Mouse (Mus musculus): ENCODE results near the gene Notch2. TPM values are rescaled to one million over a fixed set of nuclear protein-coding genes. Genes with fewer than 3 reads are reported as not detected.

Notch2 gene
- polyA plus RNA-seq, 1 experiment from 2014 or later = 35.7 TPM

GRCm38 (mm10) chr3:98067852-98068491, 54.6 kb downstream of the Notch2 start:
- Histone ChIP-seq H3K4me2 (ENCODE audit: low read depth, low read length) (no peak overlapping the region), H3K9me3 (ENCODE audit: control insufficient read depth, low read length) (no peaks in the 10 kb centered on the region), H3K27ac (ENCODE audit: low read length) (peak overlapping the region; percentile 26; the same call in 1 of the 2 replicates), H3K4me3 (ENCODE audit: low read length) (no peak overlapping the region), H3K9ac (ENCODE audit: low read length) (no peak overlapping the region), H3K4me1 (replicated peaks; ENCODE audit: control insufficient read depth, insufficient read depth, low read length) (peaks cover 30% of the 10 kb centered on the region), H3K27me3 (ENCODE audit: control insufficient read depth, insufficient read depth, low read depth, low read length) (no peaks in the 10 kb centered on the region), H3K36me3 (ENCODE audit: control insufficient read depth, insufficient read depth, low read length) (peaks cover 18% of the 10 kb centered on the region)
- no peak for ATAC-seq (ENCODE audit: low read depth)
- 65% methylated on average over 12 of the region's 12 CpGs for WGBS

- no peak overlapping the region for H3K9ac ChIP-seq (ENCODE audit: low read length)
- no peak overlapping the region for H3K27ac ChIP-seq (ENCODE audit: low read length)
- H3K4me2 ChIP-seq (ENCODE audit: low read depth, low read length) = no peak overlapping the region
- ATAC-seq (ENCODE audit: low read depth) = no peak
- no peaks in the 10 kb centered on the region for H3K9me3 ChIP-seq (ENCODE audit: control insufficient read depth, low read length)
- H3K36me3 ChIP-seq (ENCODE audit: control insufficient read depth, insufficient read depth, low read length) = peaks cover 25% of the 10 kb centered on the region
- no peak overlapping the region for H3K4me3 ChIP-seq (ENCODE audit: low read length)
- peaks cover 19% of the 10 kb centered on the region for H3K4me1 ChIP-seq (replicated peaks; ENCODE audit: control insufficient read depth, insufficient read depth, low read length)
- H3K27me3 ChIP-seq (ENCODE audit: control insufficient read depth, insufficient read depth, low read depth, low read length) = no peaks in the 10 kb centered on the region
- 64% methylated on average over 7 of the region's 7 CpGs for WGBS
These were observed 55.8 kb downstream of the Notch2 start for GRCm38 (mm10) chr3:98069161-98069560.

- Histone ChIP-seq H3K36me3 (ENCODE audit: control insufficient read depth, insufficient read depth, low read length) (peaks cover 25% of the 10 kb centered on the region), H3K27ac (ENCODE audit: low read length) (no peak overlapping the region), H3K4me1 (replicated peaks; ENCODE audit: control insufficient read depth, insufficient read depth, low read length) (peaks cover 14% of the 10 kb centered on the region), H3K9me3 (ENCODE audit: control insufficient read depth, low read length) (no peaks in the 10 kb centered on the region), H3K27me3 (ENCODE audit: control insufficient read depth, insufficient read depth, low read depth, low read length) (no peaks in the 10 kb centered on the region), H3K4me2 (ENCODE audit: low read depth, low read length) (no peak overlapping the region), H3K4me3 (ENCODE audit: low read length) (no peak overlapping the region), H3K9ac (ENCODE audit: low read length) (no peak overlapping the region)
- WGBS = 80% methylated on average over 3 of the region's 3 CpGs
- no peak for ATAC-seq (ENCODE audit: low read depth)
These were observed 56.5 kb downstream of the Notch2 start for GRCm38 (mm10) chr3:98069856-98070255.

- H3K36me3 ChIP-seq (ENCODE audit: control insufficient read depth, insufficient read depth, low read length) = peaks cover 28% of the 10 kb centered on the region
- no peak for ATAC-seq (ENCODE audit: low read depth)
These were observed 59.2 kb downstream of the Notch2 start for GRCm38 (mm10) chr3:98072570-98072969.

GRCm38 (mm10) chr3:98073545-98073944, 60.2 kb downstream of the Notch2 start:
- Histone ChIP-seq H3K4me1 (replicated peaks; ENCODE audit: control insufficient read depth, insufficient read depth, low read length) (no peaks in the 10 kb centered on the region; the same call in 1 of the 2 replicates), H3K4me3 (ENCODE audit: low read length) (no peak overlapping the region), H3K36me3 (ENCODE audit: control insufficient read depth, insufficient read depth, low read length) (peaks cover 30% of the 10 kb centered on the region), H3K4me2 (ENCODE audit: low read depth, low read length) (no peak overlapping the region), H3K27me3 (ENCODE audit: control insufficient read depth, insufficient read depth, low read depth, low read length) (no peaks in the 10 kb centered on the region), H3K27ac (ENCODE audit: low read length) (no peak overlapping the region), H3K9me3 (ENCODE audit: control insufficient read depth, low read length) (no peaks in the 10 kb centered on the region), H3K9ac (ENCODE audit: low read length) (no peak overlapping the region)
- no peak for ATAC-seq (ENCODE audit: low read depth)
- WGBS = 82% methylated on average over 4 of the region's 4 CpGs

More at GRCm38 (mm10) chr3:98072570-98072969, 59.2 kb downstream of the Notch2 start:
- Histone ChIP-seq H3K4me2 (ENCODE audit: low read depth, low read length) (no peak overlapping the region), H3K4me3 (ENCODE audit: low read length) (no peak overlapping the region), H3K4me1 (replicated peaks; ENCODE audit: control insufficient read depth, insufficient read depth, low read length) (peaks cover 5% of the 10 kb centered on the region), H3K9me3 (ENCODE audit: control insufficient read depth, low read length) (no peaks in the 10 kb centered on the region), H3K27ac (ENCODE audit: low read length) (no peak overlapping the region), H3K27me3 (ENCODE audit: control insufficient read depth, insufficient read depth, low read depth, low read length) (no peaks in the 10 kb centered on the region), H3K9ac (ENCODE audit: low read length) (no peak overlapping the region)
- 86% methylated on average over 8 of the region's 8 CpGs for WGBS

GRCm38 (mm10) chr3:98074622-98075231, 61.4 kb downstream of the Notch2 start:
- Histone ChIP-seq H3K4me1 (replicated peaks; ENCODE audit: control insufficient read depth, insufficient read depth, low read length) (no peaks in the 10 kb centered on the region; the same call in 1 of the 2 replicates), H3K4me2 (ENCODE audit: low read depth, low read length) (no peak overlapping the region), H3K27ac (ENCODE audit: low read length) (no peak overlapping the region), H3K36me3 (ENCODE audit: control insufficient read depth, insufficient read depth, low read length) (peaks cover 30% of the 10 kb centered on the region), H3K9me3 (ENCODE audit: control insufficient read depth, low read length) (no peaks in the 10 kb centered on the region), H3K27me3 (ENCODE audit: control insufficient read depth, insufficient read depth, low read depth, low read length) (no peaks in the 10 kb centered on the region), H3K9ac (ENCODE audit: low read length) (no peak overlapping the region), H3K4me3 (ENCODE audit: low read length) (no peak overlapping the region)
- 61% methylated on average over 6 of the region's 6 CpGs for WGBS
- ATAC-seq (ENCODE audit: low read depth) = 0 out of 2 replicates have a peak, but pooled peaks have one; percentile 15

- WGBS = 90% methylated on average over 5 of the region's 5 CpGs
- Histone ChIP-seq H3K4me1 (replicated peaks; ENCODE audit: control insufficient read depth, insufficient read depth, low read length) (no peaks in the 10 kb centered on the region; the same call in 1 of the 2 replicates), H3K4me2 (ENCODE audit: low read depth, low read length) (no peak overlapping the region), H3K9ac (ENCODE audit: low read length) (no peak overlapping the region), H3K36me3 (ENCODE audit: control insufficient read depth, insufficient read depth, low read length) (peaks cover 20% of the 10 kb centered on the region), H3K9me3 (ENCODE audit: control insufficient read depth, low read length) (no peaks in the 10 kb centered on the region), H3K27me3 (ENCODE audit: control insufficient read depth, insufficient read depth, low read depth, low read length) (no peaks in the 10 kb centered on the region), H3K27ac (ENCODE audit: low read length) (no peak overlapping the region), H3K4me3 (ENCODE audit: low read length) (no peak overlapping the region)
- no peak for ATAC-seq (ENCODE audit: low read depth)
These were observed 64.5 kb downstream of the Notch2 start for GRCm38 (mm10) chr3:98077866-98078265.

GRCm38 (mm10) chr3:98078816-98079215, 65.5 kb downstream of the Notch2 start:
- no peak overlapping the region for H3K9ac ChIP-seq (ENCODE audit: low read length)
- peaks cover 17% of the 10 kb centered on the region for H3K36me3 ChIP-seq (ENCODE audit: control insufficient read depth, insufficient read depth, low read length)
- H3K27ac ChIP-seq (ENCODE audit: low read length) = no peak overlapping the region
- H3K27me3 ChIP-seq (ENCODE audit: control insufficient read depth, insufficient read depth, low read depth, low read length) = no peaks in the 10 kb centered on the region
- 44% methylated on average over 1 of the region's 1 CpGs for WGBS
- ATAC-seq (ENCODE audit: low read depth) = no peak
- H3K4me2 ChIP-seq (ENCODE audit: low read depth, low read length) = no peak overlapping the region
- H3K9me3 ChIP-seq (ENCODE audit: control insufficient read depth, low read length) = no peaks in the 10 kb centered on the region
- no peak overlapping the region for H3K4me3 ChIP-seq (ENCODE audit: low read length)
- H3K4me1 ChIP-seq (replicated peaks; ENCODE audit: control insufficient read depth, insufficient read depth, low read length) = no peaks in the 10 kb centered on the region; the same call in 1 of the 2 replicates

GRCm38 (mm10) chr3:98079601-98080215, 66.4 kb downstream of the Notch2 start:
- WGBS = 78% methylated on average over 2 of the region's 2 CpGs
- no peak for ATAC-seq (ENCODE audit: low read depth)
- H3K4me3 ChIP-seq (ENCODE audit: low read length) = no peak overlapping the region
- H3K4me2 ChIP-seq (ENCODE audit: low read depth, low read length) = no peak overlapping the region
- peaks cover 2% of the 10 kb centered on the region; the same call in 1 of the 2 replicates for H3K4me1 ChIP-seq (replicated peaks; ENCODE audit: control insufficient read depth, insufficient read depth, low read length)
- H3K9ac ChIP-seq (ENCODE audit: low read length) = no peak overlapping the region
- peaks cover 18% of the 10 kb centered on the region for H3K36me3 ChIP-seq (ENCODE audit: control insufficient read depth, insufficient read depth, low read length)
- no peaks in the 10 kb centered on the region for H3K27me3 ChIP-seq (ENCODE audit: control insufficient read depth, insufficient read depth, low read depth, low read length)
- no peaks in the 10 kb centered on the region for H3K9me3 ChIP-seq (ENCODE audit: control insufficient read depth, low read length)
- no peak overlapping the region for H3K27ac ChIP-seq (ENCODE audit: low read length)

Data from lung, embryonic 16.5 days (tissue).